Mouse (Mus musculus): Measurements from ENCODE around the gene Rnase10. TPM values are rescaled to one million over a fixed set of nuclear protein-coding genes. Genes with fewer than 3 reads are reported as not detected.

Rnase10 gene
- total RNA-seq, 2 experiments from 2014 or later = 0.24 TPM; not detected in 1

Other genes starting within 250 kb of the Rnase10 start
- 10 to 100 TPM; 79.6 to 89.0 TPM for gene Ttc5, start 222.2 kb upstream of the Rnase10 start, total RNA-seq (2021)
- gene Ccnb1ip1, start 200.0 kb upstream of the Rnase10 start, total RNA-seq (2021) = under 1 TPM in 1 of 2 experiments, not detected in 1; 0.58 TPM
- gene Parp2, start 199.9 kb upstream of the Rnase10 start, total RNA-seq (2021) = 10 to 100 TPM; 33.5 to 35.3 TPM
- gene Tep1, start 137.2 kb upstream of the Rnase10 start, total RNA-seq (2021) = 1 to 10 TPM; 1.6 to 3.4 TPM
- gene Klhl33, start 110.2 kb upstream of the Rnase10 start, total RNA-seq (2021) = 1 to 10 TPM; 1.3 to 1.7 TPM
- gene Osgep, start 82.9 kb upstream of the Rnase10 start, total RNA-seq (2021) = 10 to 100 TPM; 37.8 to 40.1 TPM
- gene Apex1, start 82.8 kb upstream of the Rnase10 start, total RNA-seq (2021) = 10 to 100 TPM; 78.9 to 83.2 TPM
- gene Pip4p1, start 76.9 kb upstream of the Rnase10 start, total RNA-seq (2021) = 10 to 100 TPM; 72.8 to 76.0 TPM
- gene Pnp, start 76.7 kb upstream of the Rnase10 start, total RNA-seq (2021) = 10 to 100 TPM in 1 of 2 experiments, 1 to 10 TPM in 1; 9.3 to 11.6 TPM
- gene Gm49342, start 63.2 kb upstream of the Rnase10 start, total RNA-seq (2021) = 10 to 100 TPM in 1 of 2 experiments, 1 to 10 TPM in 1; 8.0 to 10.6 TPM
- 1 to 10 TPM in 1 of 2 experiments, under 1 TPM in 1; 0.78 to 1.0 TPM for gene Pnp2, start 51.8 kb upstream of the Rnase10 start, total RNA-seq (2021)
- not detected for gene Rnase9, start 34.1 kb downstream of the Rnase10 start, total RNA-seq (2021)
- gene Rnase11, start 42.4 kb downstream of the Rnase10 start, total RNA-seq (2021) = not detected
- gene Rnase12, start 49.9 kb downstream of the Rnase10 start, total RNA-seq (2021) = not detected
- not detected for gene Olfr750, start 66.7 kb downstream of the Rnase10 start, total RNA-seq (2021)
- 10 to 100 TPM; 10.3 to 11.0 TPM for gene Rnase4, start 83.3 kb downstream of the Rnase10 start, total RNA-seq (2021)
- gene Ang, start 83.4 kb downstream of the Rnase10 start, total RNA-seq (2021) = 1 to 10 TPM; 2.1 TPM
- not detected for gene Eddm3b, start 106.7 kb downstream of the Rnase10 start, total RNA-seq (2021)
- gene Rnase6, start 116.2 kb downstream of the Rnase10 start, total RNA-seq (2021) = under 1 TPM in 1 of 2 experiments, not detected in 1; 0.32 TPM
- gene Rnase1, start 139.0 kb downstream of the Rnase10 start, total RNA-seq (2021) = under 1 TPM in 1 of 2 experiments, not detected in 1; 0.48 TPM
- gene Rnase2b, start 154.5 kb downstream of the Rnase10 start, total RNA-seq (2021) = not detected
- gene Ang2, start 191.4 kb downstream of the Rnase10 start, total RNA-seq (2021) = not detected
- not detected for gene Ear14, start 195.6 kb downstream of the Rnase10 start, total RNA-seq (2021)
- gene Rnase2a, start 248.4 kb downstream of the Rnase10 start, total RNA-seq (2021) = not detected